Mouse (Mus musculus) megakaryocyte, adult 5-6 weeks (primary cell): ENCODE data around the gene Pbx1. TPM values are rescaled to one million over a fixed set of nuclear protein-coding genes. Genes with fewer than 3 reads are reported as not detected.
"Not testable (repeated sequence)": the region's sequence is repeated elsewhere in the genome, so short reads cannot be mapped to it uniquely, and the experiment has no call there.

Experiments
- ATAC-seq: 2 replicates; pipeline ENCODE4 v1.8.0; 2016; ENCODE audit warnings: mild to moderate bottlenecking, inconsistent platforms; ENCODE audit not compliant: poor library complexity, severe bottlenecking
- total RNA-seq, 2 experiments: library from RNA; stranded (forward) in 1 of 2; stranded (reverse) in 1 of 2; fragments of 153-499, 151-499 nt in 1 of 2; fragments of 221-1000, 200-1000 nt in 1 of 2; gene quantifications; 2 replicates each; pipeline versions ENCODE4 v1.2.3 to v1.2.4; 2015 to 2017

The Pbx1 gene
- total RNA-seq (2015) (11.6 and 14.0 TPM in 2 replicates), total RNA-seq (2017) (11.2 and 17.6 TPM in 2 replicates)

DNA sequence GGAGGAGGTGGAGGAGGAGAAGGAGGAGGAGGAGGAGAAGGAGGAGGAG, at the start of gene Pbx1:
Gene Pbx1, minus strand, starts transcription at position 39 of the 49 bp plus-strand sequence.
- not testable (repeated sequence) for ATAC-seq

DNA sequence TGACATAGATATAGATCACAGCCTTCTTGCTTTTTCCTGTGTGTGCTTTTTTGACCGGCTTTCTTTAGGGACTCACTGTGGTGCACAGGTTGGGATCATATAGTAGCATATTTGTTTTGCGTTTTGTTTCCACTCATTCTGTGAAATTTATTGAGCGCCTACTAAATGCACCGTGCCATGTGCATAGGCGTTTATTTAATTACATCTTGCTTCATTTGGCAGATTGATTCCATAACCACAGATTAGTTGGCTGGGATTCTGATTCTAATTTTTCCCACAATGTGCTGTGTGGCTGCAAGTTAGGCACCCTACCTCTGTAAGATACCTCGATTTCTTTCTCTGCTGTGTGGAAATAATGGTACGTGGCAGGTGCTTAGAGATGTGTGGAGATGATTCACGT, 47.6 kb upstream of the Pbx1 start:
- no peak for ATAC-seq

GRCm38 (mm10) chr1:168478829-168479228, 46.8 kb upstream of the Pbx1 start:
- peak; percentile 82 for ATAC-seq

- ATAC-seq = no peak
Observed at GRCm38 (mm10) chr1:168476917-168477316, 44.8 kb upstream of the Pbx1 start.

- ATAC-seq = no peak
Observed at GRCm38 (mm10) chr1:168476216-168476897, 44.3 kb upstream of the Pbx1 start.

GRCm38 (mm10) chr1:168475579-168476208, 43.6 kb upstream of the Pbx1 start:
- no peak for ATAC-seq

GRCm38 (mm10) chr1:168473255-168474069, 41.4 kb upstream of the Pbx1 start:
- no peak for ATAC-seq

- ATAC-seq = no peak
Observed at GRCm38 (mm10) chr1:168472545-168473254, 40.6 kb upstream of the Pbx1 start.

- no peak for ATAC-seq
Observed at GRCm38 (mm10) chr1:168459426-168459825, 27.4 kb upstream of the Pbx1 start.

DNA sequence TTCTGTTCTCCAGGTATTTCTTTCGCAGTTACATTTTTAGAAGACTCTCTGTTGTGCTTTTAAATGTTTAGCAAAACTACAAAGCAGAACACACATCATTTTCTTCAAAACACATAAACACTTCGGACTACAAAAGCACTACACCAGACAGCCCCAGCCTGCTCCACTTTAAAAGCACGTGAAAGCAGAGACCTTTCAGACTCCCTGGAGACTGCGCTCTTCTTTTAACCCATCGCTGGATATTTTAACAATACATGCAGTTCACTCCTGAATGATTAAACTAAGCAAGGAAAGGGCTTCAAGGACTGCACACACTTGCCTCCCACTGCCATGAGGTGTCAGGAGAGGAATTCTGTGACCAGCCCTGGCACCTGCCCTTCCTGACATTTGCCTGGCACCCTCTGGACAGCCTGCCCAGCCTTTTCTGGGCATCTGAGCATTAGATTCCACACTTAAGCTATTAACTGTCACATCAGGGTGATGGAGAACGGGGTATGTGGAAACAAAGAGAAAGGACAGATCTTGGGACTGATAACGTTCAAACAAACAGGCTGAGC, 25.2 kb upstream of the Pbx1 start:
- ATAC-seq = no peak

DNA sequence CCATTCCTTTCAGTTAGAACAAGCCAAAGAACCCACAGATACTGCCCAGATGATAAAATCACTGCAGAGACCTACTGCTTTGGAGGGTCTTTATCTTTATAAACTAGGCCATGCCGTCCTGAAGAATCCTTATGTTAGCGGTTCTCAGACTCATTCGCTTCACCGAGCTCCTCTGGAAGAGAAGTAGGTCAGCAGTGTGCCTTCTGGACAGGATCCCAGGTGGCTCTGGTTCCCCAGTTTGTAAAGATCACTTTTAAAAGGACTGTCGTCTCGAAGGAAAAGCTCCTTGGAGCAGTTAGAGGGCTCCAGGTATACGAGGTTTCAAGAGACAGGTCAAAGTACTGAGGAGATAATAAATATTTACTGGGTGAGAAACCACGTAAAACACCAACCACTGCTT, 23.1 kb upstream of the Pbx1 start:
- no peak for ATAC-seq

GRCm38 (mm10) chr1:168433671-168434070, 1.6 kb upstream of the Pbx1 start:
- no peak for ATAC-seq

- ATAC-seq = peak; percentile 92
Observed at GRCm38 (mm10) chr1:168432281-168432725, 233 bp upstream of the Pbx1 start.

DNA sequence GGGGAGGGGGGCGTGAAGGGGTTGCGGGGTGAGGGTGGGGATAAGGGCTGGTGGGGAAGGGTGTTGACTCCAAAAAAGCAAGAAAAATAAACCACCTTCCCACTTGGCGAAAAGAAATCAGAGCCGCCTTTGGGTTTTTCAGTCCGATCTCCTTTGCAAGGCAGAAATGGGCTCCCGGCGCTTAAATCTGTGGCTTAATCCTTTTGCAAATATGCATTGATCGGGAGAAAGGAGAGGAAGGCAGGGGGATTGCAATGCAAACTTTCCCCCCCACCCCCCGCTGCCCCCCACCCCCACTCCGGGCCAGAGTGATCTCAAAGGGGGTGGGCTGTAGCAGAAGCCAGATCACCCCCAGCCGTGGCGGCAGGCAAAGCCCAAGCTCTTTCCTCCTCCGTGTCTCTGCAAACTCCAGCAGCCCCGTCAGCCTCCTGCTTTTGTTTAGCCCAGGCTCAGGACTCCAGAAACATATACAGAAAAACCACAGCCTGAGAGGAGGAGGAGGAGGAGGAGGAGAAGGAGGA, 299 bp downstream of the Pbx1 start:
- peak; percentile 30 for ATAC-seq

DNA sequence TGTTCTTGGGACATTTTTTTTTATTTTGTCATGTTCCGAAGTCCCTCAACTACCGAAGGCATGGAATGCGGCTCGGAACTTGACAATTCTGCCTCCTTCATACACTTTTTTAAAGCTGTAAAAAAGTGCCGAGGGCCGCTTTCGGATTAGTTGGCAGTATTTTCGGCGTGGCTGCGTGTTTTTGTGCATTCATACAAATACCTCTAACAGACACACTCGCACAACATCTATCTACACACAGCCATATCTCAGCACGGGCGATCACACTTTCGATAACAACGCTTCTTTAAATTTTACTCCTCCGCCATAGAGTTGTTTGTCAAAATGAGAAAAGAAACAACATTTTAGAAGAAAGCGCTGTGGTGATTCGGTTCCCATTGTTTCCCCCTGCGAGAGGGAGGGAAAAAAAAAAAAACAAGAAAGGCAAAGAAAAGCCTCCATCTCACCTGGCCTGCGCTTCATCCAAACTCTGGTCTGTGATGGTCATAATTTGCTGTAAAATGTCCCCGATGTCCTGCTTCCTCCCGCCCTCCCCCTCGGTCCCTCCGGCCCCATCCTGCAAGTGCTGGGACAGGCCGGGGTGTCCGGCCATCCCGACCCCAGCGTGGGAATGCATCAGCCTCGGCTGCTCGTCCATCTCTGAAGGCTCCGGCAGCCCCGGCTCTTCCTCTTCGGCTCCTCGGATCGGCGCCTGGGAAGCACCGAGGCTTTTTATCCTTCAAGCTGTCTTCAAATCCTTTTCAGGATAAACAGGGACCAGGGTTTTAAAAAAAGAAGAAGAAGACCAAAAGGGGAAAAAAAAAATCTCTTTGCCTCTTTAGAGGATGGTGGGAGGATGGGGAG, 981 bp downstream of the Pbx1 start:
- ATAC-seq = 0 out of 2 replicates have a peak, but pooled peaks have one; percentile 3

- ATAC-seq = peak; percentile 43
Observed at GRCm38 (mm10) chr1:168429856-168430644, 2.0 kb downstream of the Pbx1 start.

- no peak for ATAC-seq
Observed at GRCm38 (mm10) chr1:168429406-168429805, 2.7 kb downstream of the Pbx1 start.

DNA sequence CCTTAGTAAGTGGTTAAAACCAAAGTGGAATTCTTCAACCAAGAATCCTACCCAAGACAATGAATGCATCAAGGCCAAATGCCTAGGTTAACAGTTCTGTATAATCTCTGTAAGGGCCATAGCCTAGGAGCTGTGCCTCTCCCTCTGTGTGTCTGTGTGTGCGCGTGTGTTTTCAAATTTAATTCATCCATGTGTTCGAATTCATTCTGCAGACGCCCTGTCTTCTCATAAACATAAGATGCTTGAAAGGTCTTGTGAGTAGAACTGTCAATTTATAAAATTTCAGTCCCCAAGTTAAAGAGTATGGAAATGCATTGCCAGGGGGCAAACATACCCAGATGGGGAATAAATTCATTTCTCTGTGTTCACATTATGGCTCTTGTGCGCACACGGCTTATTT, 3.8 kb downstream of the Pbx1 start:
- no peak for ATAC-seq

GRCm38 (mm10) chr1:168427596-168427995, 4.5 kb downstream of the Pbx1 start:
- ATAC-seq = no peak
